Mouse (Mus musculus): ENCODE data around the gene Fam214a.
A peak's percentile ranks its signal among the peaks of the same experiment; 100 is the strongest.
"Not testable (repeated sequence)": the region's sequence is repeated elsewhere in the genome, so short reads cannot be mapped to it uniquely, and the experiment has no call there.

Gene Fam214a

GRCm38 (mm10) chr9:74979866-74980265, 27.2 kb downstream of the Fam214a start:
- DNase-seq (ENCODE audit: low spot score) = no peak

GRCm38 (mm10) chr9:74981663-74982111, 29.0 kb downstream of the Fam214a start:
- DNase-seq (ENCODE audit: low spot score) = no peak

DNA sequence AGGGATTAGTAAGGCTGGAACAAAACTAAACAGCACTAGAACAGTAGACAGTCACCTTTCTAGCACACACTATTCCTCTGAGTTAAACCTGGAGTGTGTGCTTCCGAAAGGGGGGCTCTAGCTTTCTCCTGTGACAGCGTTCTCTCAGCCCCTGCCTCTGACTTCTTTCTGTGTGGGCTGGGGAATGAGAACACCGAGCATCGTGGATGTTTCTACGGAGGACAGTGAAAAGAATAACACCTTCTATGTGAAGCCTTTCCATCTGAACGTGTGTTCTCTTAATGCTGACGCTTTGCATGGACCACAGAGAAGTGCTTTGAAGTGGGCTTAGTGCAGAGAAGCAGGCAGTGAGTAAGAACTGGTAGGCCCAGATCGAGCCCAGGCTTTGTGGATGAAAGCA, 29.5 kb downstream of the Fam214a start:
- DNase-seq (ENCODE audit: low spot score) = no peak

DNA sequence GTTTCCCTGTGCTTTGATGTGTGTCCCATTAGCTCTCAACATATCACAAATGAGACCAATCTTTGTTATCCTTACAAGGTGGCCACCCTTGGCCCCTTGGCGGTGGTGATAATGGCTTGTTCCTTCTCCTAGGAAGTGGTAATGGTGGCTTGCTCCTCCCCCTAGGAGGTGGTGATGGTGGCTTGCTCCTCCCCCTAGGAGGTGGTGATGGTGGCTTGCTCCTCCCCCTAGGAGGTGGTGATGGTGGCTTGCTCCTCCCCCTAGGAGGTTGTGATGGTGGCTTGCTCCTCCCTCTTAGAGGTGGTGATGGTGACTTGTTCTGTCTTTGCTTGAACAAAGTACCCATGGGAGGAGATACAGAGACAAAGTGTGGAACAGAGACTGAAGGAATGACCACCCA, 30.0 kb downstream of the Fam214a start:
- DNase-seq (ENCODE audit: low spot score) = not testable (repeated sequence)

DNA sequence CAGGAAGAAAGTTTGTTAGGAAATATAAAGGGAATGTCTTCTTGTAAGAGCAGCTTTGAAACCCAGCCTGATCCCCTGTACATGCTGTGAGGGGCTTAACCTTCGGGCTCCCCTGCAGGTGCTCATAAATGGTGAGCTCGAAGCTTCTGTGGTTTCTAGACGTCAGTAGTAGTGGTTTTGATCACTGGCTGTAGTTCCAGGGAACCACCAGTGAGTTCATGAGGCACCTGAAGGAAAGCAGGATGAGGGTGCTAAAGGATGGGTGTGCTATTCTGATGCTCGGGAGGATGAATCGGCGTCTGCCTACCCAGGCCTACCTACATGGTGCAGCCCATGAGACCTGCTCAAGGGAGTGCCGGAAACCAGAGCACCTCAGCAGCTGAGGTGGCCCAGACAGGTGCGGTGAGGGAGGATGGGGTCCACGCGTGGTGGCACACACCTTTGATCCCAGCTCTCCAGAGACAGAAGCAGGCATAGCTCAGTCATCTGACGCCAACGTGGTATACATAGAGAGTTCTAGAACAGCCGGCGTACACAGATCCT, 32.6 kb downstream of the Fam214a start:
- DNase-seq (ENCODE audit: low spot score) = no peak

DNA sequence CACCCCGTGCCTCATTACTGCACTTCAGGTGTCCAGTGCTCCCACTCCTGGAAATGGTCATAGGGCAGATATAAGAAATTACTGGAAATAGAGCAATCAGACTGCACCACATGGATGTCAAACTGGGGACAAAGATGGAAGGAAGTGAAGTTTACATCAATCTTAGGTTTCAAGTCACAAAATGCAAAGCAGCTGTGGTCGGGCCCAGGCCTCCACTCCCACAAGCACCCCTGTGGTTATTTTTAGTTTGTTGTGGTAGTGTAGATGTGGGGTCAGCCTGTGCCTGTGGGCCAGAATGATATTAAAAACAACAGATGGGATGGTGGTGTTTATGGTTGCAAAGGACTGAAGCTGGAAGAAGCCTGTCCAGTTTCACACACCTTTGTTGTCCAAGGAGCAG, 33.1 kb downstream of the Fam214a start:
- DNase-seq (ENCODE audit: low spot score) = no peak

DNA sequence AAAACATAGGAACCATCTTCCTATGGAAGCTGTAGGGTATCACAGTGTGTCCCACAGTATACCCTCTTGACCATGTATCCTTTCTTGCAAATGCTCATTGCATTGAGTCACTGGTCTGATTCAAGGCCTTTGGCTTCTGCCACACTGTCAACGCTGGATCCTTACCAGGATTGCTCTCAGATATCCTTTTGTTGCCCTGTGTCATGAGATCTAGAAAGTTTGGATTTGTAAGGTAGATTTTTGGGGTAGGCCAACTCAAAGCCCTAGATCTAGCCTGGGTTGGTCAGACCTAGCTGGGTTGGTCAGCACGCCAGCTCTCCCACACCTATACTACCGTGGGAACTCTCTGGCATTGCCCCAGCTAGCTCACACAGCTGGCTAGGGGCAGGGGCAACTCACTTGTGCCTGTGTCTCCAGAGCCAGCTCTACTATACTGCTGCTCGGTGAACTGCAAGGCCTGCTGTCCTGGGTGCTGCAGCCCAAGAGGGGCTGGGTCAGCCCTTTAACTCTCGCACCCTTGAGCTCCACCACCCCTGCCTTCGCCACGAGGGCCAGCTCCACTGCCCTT, 36.3 kb downstream of the Fam214a start:
- DNase-seq (ENCODE audit: low spot score) = no peak

GRCm38 (mm10) chr9:74989990-74990389, 37.3 kb downstream of the Fam214a start:
- DNase-seq (ENCODE audit: low spot score) = no peak

GRCm38 (mm10) chr9:74994611-74995257, 42.0 kb downstream of the Fam214a start:
- no peak for DNase-seq (ENCODE audit: low spot score)

GRCm38 (mm10) chr9:74996349-74996748, 43.7 kb downstream of the Fam214a start:
- no peak for DNase-seq (ENCODE audit: low spot score)

- DNase-seq (ENCODE audit: low spot score) = no peak
These were observed 45.3 kb downstream of the Fam214a start for GRCm38 (mm10) chr9:74997976-74998375.

- DNase-seq (ENCODE audit: low spot score) = no peak
These were observed 48.3 kb downstream of the Fam214a start for GRCm38 (mm10) chr9:75001006-75001405.

DNA sequence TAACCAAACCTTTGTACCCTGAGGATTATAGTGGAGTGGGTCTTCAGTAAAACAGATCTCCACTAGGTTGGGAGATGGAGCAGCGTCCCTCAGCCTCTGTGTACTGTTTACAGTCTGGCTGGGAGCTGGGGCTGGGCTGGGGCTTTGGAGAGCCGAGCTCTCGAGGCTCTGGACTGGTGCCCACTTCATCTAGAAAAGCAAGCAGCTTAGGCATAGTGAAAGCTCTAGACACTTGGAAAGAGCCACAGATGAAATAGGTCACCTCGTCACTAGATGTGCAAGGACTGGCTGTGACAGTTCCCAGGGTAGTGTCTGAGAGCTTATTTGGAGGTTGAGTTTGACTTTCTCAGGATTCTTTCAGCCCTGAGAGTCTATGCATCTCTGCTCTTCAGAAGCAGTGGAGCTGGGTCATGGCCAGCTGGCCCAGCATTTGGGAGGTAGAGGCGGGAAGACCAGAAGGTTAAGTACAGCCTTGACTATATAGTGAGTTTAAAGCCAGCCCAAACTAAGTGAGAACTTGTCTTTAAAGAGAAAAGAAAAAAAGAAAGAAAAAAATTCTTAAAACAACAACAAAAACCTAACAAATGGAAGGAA, 49.0 kb downstream of the Fam214a start:
- peak; percentile 71 for DNase-seq (ENCODE audit: low spot score)

- DNase-seq (ENCODE audit: low spot score) = no peak
These were observed 49.6 kb downstream of the Fam214a start for GRCm38 (mm10) chr9:75002262-75002661.

- no peak for DNase-seq (ENCODE audit: low spot score)
These were observed 51.5 kb downstream of the Fam214a start for GRCm38 (mm10) chr9:75004203-75004602.

DNA sequence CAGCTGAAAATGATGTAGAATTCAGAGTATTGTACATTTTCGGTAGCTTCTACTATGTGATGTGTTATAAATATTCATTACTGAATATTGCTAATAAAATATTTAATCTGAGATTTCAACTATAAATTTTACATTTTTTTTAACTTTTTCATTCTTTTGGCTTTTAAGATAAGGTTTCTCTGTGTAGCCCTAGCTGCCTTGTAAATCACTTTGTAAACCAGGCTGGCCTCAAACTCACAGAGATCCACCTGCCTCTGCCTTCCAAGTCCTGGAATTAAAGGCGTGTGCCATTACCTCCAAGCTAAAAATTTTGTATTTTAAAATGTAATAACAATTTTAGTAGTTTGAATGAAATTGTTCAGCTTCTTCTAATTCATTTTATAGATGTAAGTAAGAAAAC, 63.9 kb downstream of the Fam214a start:
- no peak for DNase-seq (ENCODE audit: low spot score)

GRCm38 (mm10) chr9:75019181-75019580, 66.5 kb downstream of the Fam214a start:
- DNase-seq (ENCODE audit: low spot score) = no peak

- DNase-seq (ENCODE audit: low spot score) = no peak
These were observed 66.9 kb downstream of the Fam214a start for GRCm38 (mm10) chr9:75019592-75019991.

DNA sequence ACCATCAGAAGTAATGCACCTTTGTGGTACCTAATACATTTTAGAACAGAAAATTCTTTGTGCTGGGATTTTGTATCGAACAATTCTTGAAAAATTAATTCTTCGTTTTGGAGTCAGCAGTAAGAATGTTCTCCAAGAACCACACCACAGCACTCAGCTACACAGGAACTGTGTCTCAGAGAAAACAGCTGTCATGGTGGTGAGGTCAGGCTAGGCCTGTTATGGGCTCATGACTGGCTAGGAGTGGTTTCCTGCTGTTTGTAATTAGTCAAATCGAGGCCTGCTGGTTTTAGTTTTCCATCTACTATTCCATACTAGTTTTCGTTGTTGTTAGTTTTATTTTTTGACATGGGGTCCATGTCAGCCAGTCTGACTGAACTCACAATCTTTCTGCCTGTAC, 67.9 kb downstream of the Fam214a start:
- no peak for DNase-seq (ENCODE audit: low spot score)

GRCm38 (mm10) chr9:75022546-75022945, 69.9 kb downstream of the Fam214a start:
- no peak for DNase-seq (ENCODE audit: low spot score)

GRCm38 (mm10) chr9:75023150-75023894, 70.6 kb downstream of the Fam214a start:
- no peak for DNase-seq (ENCODE audit: low spot score)

DNA sequence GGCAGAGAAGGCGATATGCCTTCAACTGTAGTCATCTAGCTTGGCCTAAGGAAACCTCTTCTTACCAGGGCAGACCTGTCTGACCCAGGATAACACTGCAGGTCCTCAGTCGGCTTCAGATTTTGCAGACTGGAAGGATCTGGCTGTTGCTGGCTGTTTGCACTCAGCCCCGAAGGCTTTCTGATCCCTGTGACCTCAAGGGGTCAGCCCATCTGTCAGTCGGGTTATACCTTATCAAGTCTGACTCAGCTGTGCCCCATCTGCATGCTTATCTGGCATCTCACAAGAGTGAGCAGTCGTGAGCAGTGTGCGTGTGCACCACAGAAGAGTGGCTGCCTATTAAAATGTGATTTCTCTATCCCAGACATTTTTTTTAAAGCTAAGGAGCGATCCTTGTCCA, 71.4 kb downstream of the Fam214a start:
- DNase-seq (ENCODE audit: low spot score) = no peak

DNA sequence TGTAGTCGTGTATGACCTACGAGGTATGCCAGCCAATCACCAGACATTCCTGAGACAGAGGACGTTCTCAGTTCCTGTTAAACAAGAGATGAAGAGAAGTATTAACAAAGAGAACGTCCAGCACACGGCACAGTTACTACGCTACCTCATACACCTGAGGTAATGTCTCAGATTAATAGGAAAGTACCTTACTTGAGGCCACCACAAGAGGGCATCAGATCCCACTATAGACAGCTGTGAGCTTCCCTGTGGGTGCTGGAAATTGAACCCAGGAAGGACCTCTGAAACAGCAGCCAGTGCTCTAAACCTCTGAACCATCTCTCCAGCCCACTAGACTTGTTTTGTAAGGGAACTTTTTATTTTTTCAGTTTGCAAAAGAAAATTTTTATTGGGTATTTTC, 73.0 kb downstream of the Fam214a start:
- DNase-seq (ENCODE audit: low spot score) = no peak
